Mouse (Mus musculus): Measurements from ENCODE around the gene Crisp1. TPM values are rescaled to one million over a fixed set of nuclear protein-coding genes. Genes with fewer than 3 reads are reported as not detected.

Gene Crisp1
- polyA plus RNA-seq (2016; fragmentation: Nextera tagmentation; extraction: Ambion mirVana): not detected in 2 replicates

DNA sequence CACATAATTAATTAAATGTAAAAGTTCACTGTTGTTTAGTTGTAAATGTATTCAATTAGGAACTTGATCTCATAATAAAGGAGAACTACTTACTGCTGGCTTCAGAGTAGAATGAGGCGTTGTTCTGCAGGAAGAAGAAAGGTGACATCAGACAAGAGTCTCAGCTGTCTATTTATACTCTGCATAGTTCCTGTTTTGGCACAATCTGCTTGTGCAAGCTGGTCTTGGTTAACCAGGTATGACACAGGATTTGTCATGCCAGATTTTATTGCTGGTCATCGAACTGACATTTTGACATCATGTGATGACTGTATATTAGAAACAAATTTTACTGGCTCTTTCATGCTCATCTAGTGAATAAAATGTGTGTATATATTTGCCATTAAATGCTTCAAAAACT lies at the start of gene Crisp1:
Gene Crisp1 (minus strand): TSS at position 146 of the 400 bp plus-strand sequence.
- no peak within 1 kb of the TSS for H3K9ac ChIP-seq
- no peaks in the 10 kb centered on the region for H3K27me3 ChIP-seq (replicated peaks)
- no peaks in the 10 kb centered on the region for H3K4me1 ChIP-seq
- no peak for ATAC-seq
- no peak within 1 kb of the TSS for H3K4me3 ChIP-seq
- H3K36me3 ChIP-seq: no peaks in the 10 kb centered on the region
- 49% methylated on average over 2 of the region's 2 CpGs for WGBS (ENCODE audit: insufficient replicate concordance)
- H3K27ac ChIP-seq: no peak within 1 kb of the TSS
- H3K9me3 ChIP-seq (replicated peaks): no peaks in the 10 kb centered on the region
- H3K4me2 ChIP-seq: no peak within 1 kb of the TSS

DNA sequence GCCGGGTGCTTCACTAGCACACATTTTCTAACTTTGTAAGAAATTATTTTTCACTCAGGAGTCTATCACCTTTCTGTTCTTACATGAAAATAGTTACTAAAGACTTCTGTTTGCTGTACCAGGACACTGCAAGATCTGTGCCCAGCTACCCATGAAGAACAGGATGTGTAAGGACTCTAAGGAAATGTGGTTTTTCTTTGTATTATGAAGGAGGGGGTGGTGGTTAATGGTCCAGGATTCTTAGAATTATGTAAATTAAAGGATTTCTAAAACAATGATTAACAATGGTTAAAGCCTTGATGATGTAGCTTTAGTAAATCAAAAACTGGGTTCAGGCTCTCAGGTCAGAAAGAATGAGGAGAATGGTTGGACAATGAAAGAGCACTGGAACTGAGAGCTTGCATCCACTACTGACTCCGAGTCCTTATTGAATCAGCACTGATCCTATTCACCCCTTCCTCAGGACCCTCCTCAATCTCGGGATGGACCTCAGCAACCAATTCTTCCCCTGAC lies 23.5 kb upstream of the Crisp1 start:
- Histone ChIP-seq H3K27me3 (replicated peaks) (no peaks in the 10 kb centered on the region), H3K27ac (no peak overlapping the region), H3K4me1 (no peaks in the 10 kb centered on the region), H3K9ac (no peak overlapping the region), H3K9me3 (replicated peaks) (no peaks in the 10 kb centered on the region), H3K4me3 (no peak overlapping the region), H3K4me2 (no peak overlapping the region), H3K36me3 (no peaks in the 10 kb centered on the region)
- no peak for ATAC-seq
- WGBS (ENCODE audit: insufficient replicate concordance): 41% methylated on average over 3 of the region's 3 CpGs

- no peak overlapping the region for H3K4me2 ChIP-seq
- H3K27me3 ChIP-seq (replicated peaks): no peaks in the 10 kb centered on the region
- H3K4me3 ChIP-seq: no peak overlapping the region
- H3K27ac ChIP-seq: no peak overlapping the region
- no peak for ATAC-seq
- H3K36me3 ChIP-seq: no peaks in the 10 kb centered on the region
- H3K9me3 ChIP-seq (replicated peaks): no peaks in the 10 kb centered on the region
- no peak overlapping the region for H3K9ac ChIP-seq
- WGBS (ENCODE audit: insufficient replicate concordance): 55% methylated on average over 2 of the region's 2 CpGs
- H3K4me1 ChIP-seq: no peaks in the 10 kb centered on the region
Observed at GRCm38 (mm10) chr17:40285435-40285834, 33.6 kb downstream of the Crisp1 start.

DNA sequence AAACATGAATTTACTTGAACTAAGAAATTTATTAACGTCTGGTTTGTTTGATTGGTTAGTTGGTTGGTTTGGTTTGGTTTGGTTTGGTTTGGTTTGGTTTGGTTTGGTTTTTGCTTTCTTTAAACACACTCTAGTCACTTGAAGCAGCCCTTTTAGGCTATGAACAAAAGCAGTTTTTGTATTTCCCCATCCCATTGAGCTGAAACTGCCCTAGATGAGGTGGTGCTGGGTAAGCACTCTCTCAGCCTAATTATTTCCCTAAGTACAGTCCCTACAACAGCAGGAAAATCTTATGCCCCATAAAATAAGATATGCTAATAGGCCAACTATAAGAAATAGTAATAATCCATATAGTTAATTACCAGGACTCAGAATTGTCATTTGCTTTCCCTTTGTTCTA lies 43.5 kb downstream of the Crisp1 start:
- Histone ChIP-seq H3K9me3 (replicated peaks) (no peaks in the 10 kb centered on the region), H3K4me1 (no peaks in the 10 kb centered on the region), H3K27me3 (replicated peaks) (no peaks in the 10 kb centered on the region), H3K27ac (no peak overlapping the region), H3K4me3 (no peak overlapping the region), H3K4me2 (no peak overlapping the region), H3K36me3 (no peaks in the 10 kb centered on the region), H3K9ac (no peak overlapping the region)
- 72% methylated on average over 1 of the region's 1 CpGs for WGBS (ENCODE audit: insufficient replicate concordance)
- no peak for ATAC-seq

- Histone ChIP-seq H3K36me3 (no peaks in the 10 kb centered on the region), H3K27me3 (replicated peaks) (no peaks in the 10 kb centered on the region), H3K27ac (no peak overlapping the region), H3K9me3 (replicated peaks) (no peaks in the 10 kb centered on the region), H3K4me3 (no peak overlapping the region), H3K4me1 (no peaks in the 10 kb centered on the region), H3K4me2 (no peak overlapping the region), H3K9ac (no peak overlapping the region)
- no peak for ATAC-seq
- WGBS (ENCODE audit: insufficient replicate concordance): 45% methylated on average over 1 of the region's 1 CpGs
Observed at GRCm38 (mm10) chr17:40274906-40275470, 44.0 kb downstream of the Crisp1 start.

DNA sequence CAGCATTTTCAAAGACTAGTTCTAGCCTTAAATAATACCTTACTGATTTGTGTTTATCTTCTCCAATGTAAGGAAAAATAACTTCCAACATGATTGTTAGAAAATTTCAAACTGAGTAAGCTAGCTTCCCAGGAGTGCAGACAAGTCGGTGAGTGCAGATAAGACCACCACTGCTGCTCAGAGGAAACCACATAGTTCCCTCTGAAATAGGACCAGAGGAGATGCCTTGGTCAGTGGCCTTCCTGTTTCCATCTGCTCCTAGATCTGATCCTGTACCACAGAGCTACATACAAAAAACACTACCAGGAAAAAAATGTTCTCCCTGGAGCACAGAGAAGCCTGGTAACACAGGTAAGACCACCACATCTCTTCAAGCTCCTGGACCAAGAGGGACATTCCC lies 66.5 kb downstream of the Crisp1 start:
- H3K27me3 ChIP-seq (replicated peaks): no peaks in the 10 kb centered on the region
- no peak overlapping the region for H3K4me3 ChIP-seq
- no peaks in the 10 kb centered on the region for H3K4me1 ChIP-seq
- no peak overlapping the region for H3K27ac ChIP-seq
- no peak overlapping the region for H3K4me2 ChIP-seq
- no peak for ATAC-seq
- H3K9me3 ChIP-seq (replicated peaks): no peaks in the 10 kb centered on the region
- WGBS (ENCODE audit: insufficient replicate concordance): 25% methylated on average over 1 of the region's 1 CpGs
- no peaks in the 10 kb centered on the region for H3K36me3 ChIP-seq
- H3K9ac ChIP-seq: no peak overlapping the region

Other genes with a start within 250 kb of the Crisp1 start
- gene AC192777.2, start 223.8 kb downstream of the Crisp1 start, polyA plus RNA-seq (2016; fragmentation: Nextera tagmentation; extraction: Ambion mirVana): not detected in 2 replicates
- not detected in 2 replicates for gene Pgk2, start 110.6 kb downstream of the Crisp1 start, polyA plus RNA-seq (2016; fragmentation: Nextera tagmentation; extraction: Ambion mirVana)
- not detected in 2 replicates for gene Crisp3, start 76.9 kb downstream of the Crisp1 start, polyA plus RNA-seq (2016; fragmentation: Nextera tagmentation; extraction: Ambion mirVana)
- not detected in 2 replicates for gene Esp8, start 200.8 kb upstream of the Crisp1 start, polyA plus RNA-seq (2016; fragmentation: Nextera tagmentation; extraction: Ambion mirVana)
- not detected in 2 replicates for gene Esp6, start 242.3 kb upstream of the Crisp1 start, polyA plus RNA-seq (2016; fragmentation: Nextera tagmentation; extraction: Ambion mirVana)